In the genomic region with DNA sequence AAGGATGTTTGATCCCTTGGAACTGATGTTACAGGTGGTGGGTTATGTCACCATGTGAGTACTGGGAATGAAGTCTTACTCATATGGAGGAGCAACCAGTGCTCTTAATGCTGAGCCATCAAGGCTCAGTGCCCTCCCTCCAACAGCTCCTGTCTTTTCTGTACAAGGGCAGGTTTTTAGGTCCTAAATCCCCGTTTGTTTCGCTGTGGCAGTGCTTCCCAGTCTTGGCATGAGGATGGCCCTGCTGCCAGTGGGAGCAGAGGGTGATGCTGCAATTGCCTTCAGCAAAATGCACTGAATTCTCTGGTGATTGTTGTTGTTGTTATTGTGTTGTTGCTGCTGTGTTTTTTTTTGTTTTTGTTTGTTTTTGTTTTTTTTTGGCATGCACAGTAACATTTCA, we compare ENCODE assay signal across 16 mouse cellular contexts.
"Had no signal": no experiment of that assay in that cellular context is flagged by ENCODE, and none has a peak within 500 bp of the region (broad histone marks: within the 10 kb centered on the region; RNA-seq: fewer than 3 reads in every experiment).

No protein-coding gene starts in this region.

- H3K27ac ChIP-seq: limb, embryonic 10.5 days; limb, embryonic 13.5 days; liver, embryonic 12.5 days; liver, embryonic 15.5 days; lung, embryonic 15.5 days; midbrain, embryonic 10.5 days had no signal

- H3K4me1 ChIP-seq: liver, embryonic 15.5 days; lung, embryonic 15.5 days; midbrain, embryonic 10.5 days had no signal

- H3K27me3 ChIP-seq: limb, embryonic 13.5 days; liver, embryonic 12.5 days; liver, embryonic 15.5 days; lung, embryonic 15.5 days; megakaryocyte, embryonic 14.5 days had no signal

- H3K4me3 ChIP-seq: limb, embryonic 10.5 days; limb, embryonic 13.5 days; liver, embryonic 12.5 days; liver, embryonic 15.5 days; lung, embryonic 15.5 days; megakaryocyte, embryonic 14.5 days; midbrain, embryonic 10.5 days had no signal

- DNase-seq: kidney, postnatal 14 days; kidney, postnatal 4 days; liver; lung, adult 18-20 months; lung, postnatal 10 days; lung, postnatal 36 days; midbrain, embryonic 14.5 days; thymus, adult 18-20 months; thymus, postnatal 36 days had no signal
